Mouse (Mus musculus): ENCODE data around the gene Clptm1l. TPM values are rescaled to one million over a fixed set of nuclear protein-coding genes. Genes with fewer than 3 reads are reported as not detected.

Clptm1l gene
- polyA plus RNA-seq, 1 experiment = 109 TPM

- TF ChIP-seq POLR2A (IDR thresholded peaks at IDR 0.05; ENCODE audit: borderline replicate concordance, low read depth, low read length) = no peak
- no peak for TF ChIP-seq CTCF (IDR thresholded peaks at IDR 0.05; ENCODE audit: low read depth, low read length)
Observed at GRCm38 (mm10) chr13:73654976-73655375, 51.2 kb downstream of the Clptm1l start.

GRCm38 (mm10) chr13:73658953-73659352 lies 55.1 kb downstream of the Clptm1l start:
- Histone ChIP-seq H3K27ac (ENCODE audit: insufficient read depth, low read depth, low read length) (no peak overlapping the region), H3K4me3 (ENCODE audit: insufficient read depth, low read length) (no peak overlapping the region), H3K4me1 (ENCODE audit: control insufficient read depth, insufficient read depth, low read length) (no peaks in the 10 kb centered on the region)
- TF ChIP-seq CTCF (IDR thresholded peaks at IDR 0.05; ENCODE audit: low read depth, low read length) (no peak), POLR2A (IDR thresholded peaks at IDR 0.05; ENCODE audit: borderline replicate concordance, low read depth, low read length) (no peak)

More at GRCm38 (mm10) chr13:73654976-73655375, 51.2 kb downstream of the Clptm1l start:
- H3K27ac ChIP-seq (ENCODE audit: insufficient read depth, low read depth, low read length) = no peak overlapping the region
- no peak overlapping the region for H3K4me3 ChIP-seq (ENCODE audit: insufficient read depth, low read length)
- H3K4me1 ChIP-seq (ENCODE audit: control insufficient read depth, insufficient read depth, low read length) = no peaks in the 10 kb centered on the region

DNA sequence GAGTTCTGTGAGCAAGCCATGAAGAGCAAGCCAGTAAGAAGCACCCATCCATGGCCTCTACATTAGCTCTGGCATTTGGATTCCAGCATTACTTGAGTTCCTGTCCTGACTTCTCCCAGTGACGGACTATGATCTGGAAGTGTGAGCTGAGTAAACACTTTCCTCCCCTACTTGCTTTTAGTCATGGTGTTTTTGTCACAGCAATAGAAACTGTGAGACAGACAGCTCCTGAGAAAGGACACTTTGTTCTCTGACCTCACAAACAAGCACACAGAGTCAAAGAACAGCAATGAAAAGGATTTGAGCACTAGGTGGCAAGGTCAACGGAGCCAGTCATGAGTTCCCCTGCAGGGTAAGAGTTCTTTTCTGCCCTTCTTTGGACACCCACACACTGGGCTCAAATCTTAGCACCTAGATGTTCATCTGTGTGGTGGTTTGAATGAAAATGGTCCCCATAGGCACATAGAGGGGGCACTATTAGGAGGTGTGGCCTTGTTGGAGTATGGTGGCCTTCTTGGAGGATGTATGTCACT lies 56.4 kb downstream of the Clptm1l start:
- no peak overlapping the region for H3K4me3 ChIP-seq (ENCODE audit: insufficient read depth, low read length)
- TF ChIP-seq POLR2A (IDR thresholded peaks at IDR 0.05; ENCODE audit: borderline replicate concordance, low read depth, low read length) (no peak), CTCF (IDR thresholded peaks at IDR 0.05; ENCODE audit: low read depth, low read length) (no peak)
- H3K27ac ChIP-seq (ENCODE audit: insufficient read depth, low read depth, low read length) = no peak overlapping the region
- no peaks in the 10 kb centered on the region for H3K4me1 ChIP-seq (ENCODE audit: control insufficient read depth, insufficient read depth, low read length)

Other genes with a start within 250 kb of the Clptm1l start
- gene Lpcat1, start 136.8 kb upstream of the Clptm1l start, polyA plus RNA-seq (2012; ENCODE audit: insufficient read depth, insufficient read length, missing spikeins) = 39.5 and 45.3 TPM in 2 replicates
- not detected in 2 replicates for gene Slc6a3, start 67.3 kb upstream of the Clptm1l start, polyA plus RNA-seq (2012; ENCODE audit: insufficient read depth, insufficient read length, missing spikeins)
- not detected in 2 replicates for gene Tert, start 22.9 kb downstream of the Clptm1l start, polyA plus RNA-seq (2012; ENCODE audit: insufficient read depth, insufficient read length, missing spikeins)
- gene Slc6a18, start 74.0 kb downstream of the Clptm1l start, polyA plus RNA-seq (2012; ENCODE audit: insufficient read depth, insufficient read length, missing spikeins) = not detected in 2 replicates
- not detected in 2 replicates for gene Slc6a19, start 100.9 kb downstream of the Clptm1l start, polyA plus RNA-seq (2012; ENCODE audit: insufficient read depth, insufficient read length, missing spikeins)
- 50.6 and 53.9 TPM in 2 replicates for gene Slc12a7, start 129.1 kb downstream of the Clptm1l start, polyA plus RNA-seq (2012; ENCODE audit: insufficient read depth, insufficient read length, missing spikeins)
- not detected in 2 replicates for gene Nkd2, start 243.6 kb downstream of the Clptm1l start, polyA plus RNA-seq (2012; ENCODE audit: insufficient read depth, insufficient read length, missing spikeins)

All from bone marrow macrophage, adult 2 months (primary cell).